Mouse (Mus musculus) ovary, adult 10 weeks (tissue): Measurements from ENCODE around the gene Gm17521. TPM values are rescaled to one million over a fixed set of nuclear protein-coding genes. Genes with fewer than 3 reads are reported as not detected.

Experiments
- polyA plus RNA-seq: library from polyadenylated mRNA; stranded (reverse); fragments of 350-450 nt; fragmentation: Illumina TruSeq; extraction: RNeasy Lipid Tissue Mini Kit (QIAGEN cat#74804); gene quantifications from one replicate; pipeline ENCODE4 v1.2.3, GENCODE M21; 2014

Gene Gm17521
- not detected for polyA plus RNA-seq

DNA sequence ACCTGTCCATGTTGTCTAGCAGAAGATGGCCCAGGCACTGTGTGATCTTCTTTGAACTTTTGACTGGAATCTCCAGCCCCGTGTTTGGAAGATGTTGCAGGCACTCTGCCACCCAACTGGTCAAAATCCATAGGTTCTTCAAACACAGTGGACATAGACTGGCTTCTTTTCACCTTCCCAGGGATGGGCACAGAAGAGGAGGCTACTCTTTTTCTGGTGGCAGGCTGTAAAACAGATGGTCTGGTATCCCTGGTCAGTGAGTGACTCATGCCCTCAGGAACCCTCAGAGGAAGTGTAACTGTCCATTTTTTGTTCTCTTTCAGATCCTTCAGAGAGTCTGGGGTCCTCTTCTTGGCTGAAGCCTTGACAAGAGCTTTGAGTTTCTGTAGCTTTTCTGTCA lies at the start of gene Gm17521:
TSS of gene Gm17521 (minus strand) at position 101 of the 400 bp plus-strand sequence.

Other genes with a start within 250 kb of the Gm17521 start
- gene Cldn34c1, start 73.8 kb upstream of the Gm17521 start, polyA plus RNA-seq = 44.6 TPM
- not detected for gene Srsx, start 192.8 kb upstream of the Gm17521 start, polyA plus RNA-seq
- gene Gm17577, start 217.2 kb upstream of the Gm17521 start, polyA plus RNA-seq = not detected